In the genomic region with DNA sequence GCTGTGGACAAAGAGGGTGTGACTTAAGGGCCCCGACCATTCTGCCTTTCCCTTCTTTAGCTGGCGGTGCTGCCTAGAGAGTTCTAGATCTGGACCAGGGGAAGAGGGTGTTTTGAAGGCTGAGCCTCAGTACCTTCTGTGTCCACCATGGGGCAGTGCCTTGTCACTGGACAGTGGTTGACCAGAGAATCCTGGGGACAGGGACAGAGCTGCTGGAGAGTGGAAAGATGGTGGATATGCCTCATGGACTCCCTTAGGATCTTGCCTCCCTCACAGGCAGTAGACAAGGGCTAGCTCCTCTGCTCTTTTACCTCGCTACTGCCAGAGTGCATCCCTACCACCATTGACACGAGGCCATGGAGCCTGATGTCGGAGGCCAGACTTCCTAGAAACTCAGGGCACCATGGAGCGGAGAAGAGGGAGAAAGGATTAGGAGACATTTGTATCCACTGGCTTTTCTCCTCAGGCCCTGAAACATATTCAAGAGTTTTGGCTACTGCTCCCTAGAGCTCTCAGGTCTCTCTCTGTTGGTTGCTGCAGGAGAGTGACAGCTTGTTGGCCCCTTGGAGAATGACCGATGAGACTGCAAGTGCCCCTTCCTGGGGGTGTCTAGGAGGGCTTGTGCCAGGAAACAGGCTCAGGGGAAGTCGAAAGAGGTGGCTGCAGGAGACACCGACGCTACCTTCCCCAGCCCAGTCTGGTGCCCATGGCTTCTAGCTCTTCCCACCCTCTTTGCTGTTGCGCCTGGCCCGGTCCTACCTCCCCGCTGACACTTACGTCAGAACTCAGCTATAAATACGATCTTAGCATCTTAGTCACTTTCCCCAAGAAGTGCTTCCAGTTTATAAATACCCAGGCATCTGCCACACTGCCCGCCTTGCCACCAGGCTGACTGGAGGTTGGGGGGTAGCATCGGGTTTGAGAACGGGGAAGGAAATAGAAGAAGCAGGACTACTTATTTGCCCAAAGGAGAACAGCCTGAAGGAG, we compare ENCODE assay signal across 11 mouse cellular contexts. TPM values are rescaled to one million over a fixed set of nuclear protein-coding genes. Genes with fewer than 3 reads are reported as not detected.
DNase-seq lines count a peak whose midpoint lies in the region; ATAC-seq and TF ChIP-seq lines count a peak whose summit lies in the region.
"Had no signal": no experiment of that assay in that cellular context is flagged by ENCODE, and none has a peak within 500 bp of the region (broad histone marks: within the 10 kb centered on the region; RNA-seq: fewer than 3 reads in every experiment).

A gene (minus strand): TSS at position 503 of the 987 bp plus-strand sequence.

- H3K4me2 ChIP-seq in heart, embryonic 14.5 days (ENCODE audit: low read length), result peak within 1 kb of the TSS; percentile 18; the same call in 1 of the 2 replicates
- no peak within 1 kb of the TSS for H3K4me2 ChIP-seq in hindbrain, embryonic 13.5 days
- H3K4me2 ChIP-seq: limb, embryonic 13.5 days had no signal

- TF ChIP-seq POLR2A in lung, adult 2 months (IDR thresholded peaks at IDR 0.05; ENCODE audit: borderline replicate concordance, extremely low read depth, low read depth, low read length), result no peak

- no peak for ATAC-seq in heart, embryonic 14.5 days (ENCODE audit: insufficient number of reproducible peaks, insufficient read depth, low FRiP score, low read depth)
- ATAC-seq in hindbrain, embryonic 13.5 days (ENCODE audit: low FRiP score), result no peak

- no peaks in the 10 kb centered on the region for H3K36me3 ChIP-seq in heart, embryonic 14.5 days (ENCODE audit: control insufficient read depth, insufficient read depth, low read length)
- no peaks in the 10 kb centered on the region for H3K36me3 ChIP-seq in hindbrain, embryonic 13.5 days
- H3K36me3 ChIP-seq: limb, embryonic 13.5 days had no signal

- peak; percentile 70 for DNase-seq in adrenal gland, postnatal 14 days
- no peak for DNase-seq in adrenal gland, adult 8-10 months
- no peak for DNase-seq in lung, adult 2 months
- no peak for DNase-seq in lung, postnatal 36 days
- peak; percentile 58 for DNase-seq in retina, embryonic 14.5 days (ENCODE audit: low spot score)
- DNase-seq in urinary bladder, postnatal 25 days (ENCODE audit: low spot score), result no peak

- H3K27me3 ChIP-seq in heart, embryonic 14.5 days (ENCODE audit: control insufficient read depth, insufficient read depth, low read length), result no peaks in the 10 kb centered on the region
- peaks cover 9% of the 10 kb centered on the region for H3K27me3 ChIP-seq in hindbrain, embryonic 13.5 days
- H3K27me3 ChIP-seq: limb, embryonic 13.5 days had no signal

- no peak within 1 kb of the TSS for H3K9ac ChIP-seq in heart, embryonic 14.5 days (ENCODE audit: low read length)
- H3K9ac ChIP-seq in hindbrain, embryonic 13.5 days, result no peak within 1 kb of the TSS
- H3K9ac ChIP-seq: limb, embryonic 13.5 days had no signal

- WGBS in lung, adult 2 months, result 59% methylated on average over 18 of the region's 18 CpGs
- whole genome bisulfite sequencing in heart, embryonic 14.5 days, result 68% methylated on average over 17 of the region's 18 CpGs
- whole genome bisulfite sequencing in hindbrain, embryonic 13.5 days, result 88% methylated on average over 18 of the region's 18 CpGs

- no peak within 1 kb of the TSS for H3K4me3 ChIP-seq in lung, adult 2 months (replicated peaks; ENCODE audit: extremely low read depth, low read depth, low read length)
- no peak within 1 kb of the TSS for H3K4me3 ChIP-seq in heart, embryonic 14.5 days (ENCODE audit: control insufficient read depth in 1 of 2, insufficient read depth in 1 of 2, low read depth in 1 of 2, low read length in 2 of 2)
- H3K4me3 ChIP-seq in hindbrain, embryonic 13.5 days, result no peak within 1 kb of the TSS
- H3K4me3 ChIP-seq: limb, embryonic 13.5 days had no signal

- peak; percentile 27; the same call in 1 of the 2 replicates for TF ChIP-seq CTCF in lung, adult 2 months (IDR thresholded peaks at IDR 0.05; ENCODE audit: insufficient read depth, low read length)

- H3K27ac ChIP-seq in heart, embryonic 14.5 days (replicated peaks in 1 of 2; ENCODE audit: control insufficient read depth in 1 of 2, insufficient read depth in 1 of 2, low read depth in 2 of 2, low read length in 2 of 2), result peak within 1 kb of the TSS; percentile 6 to 64; a peak in 2 of 4 replicates
- H3K27ac ChIP-seq in hindbrain, embryonic 13.5 days, result no peak within 1 kb of the TSS
- H3K27ac ChIP-seq: limb, embryonic 13.5 days had no signal

- no peaks in the 10 kb centered on the region for H3K4me1 ChIP-seq in lung, adult 2 months (ENCODE audit: control insufficient read depth, insufficient read depth, low read length)
- H3K4me1 ChIP-seq in heart, embryonic 14.5 days (ENCODE audit: control insufficient read depth in 2 of 2, insufficient read depth in 2 of 2, low read length in 2 of 2), result peaks cover 12 to 15% of the 10 kb centered on the region in 2 experiments
- H3K4me1 ChIP-seq in hindbrain, embryonic 13.5 days (replicated peaks), result 0 out of 2 replicates have a peak, but pooled peaks cover 9% of the 10 kb centered on the region

- no peaks in the 10 kb centered on the region for H3K9me3 ChIP-seq in heart, embryonic 14.5 days (ENCODE audit: control insufficient read depth, low read length)
- no peaks in the 10 kb centered on the region for H3K9me3 ChIP-seq in hindbrain, embryonic 13.5 days
- H3K9me3 ChIP-seq: limb, embryonic 13.5 days had no signal

RNA-seq across cellular contexts. Expression of the gene that starts here (rescaled TPM):
- total RNA-seq in adrenal gland, postnatal 14 days (2021), result 0.82 TPM in 1 of 2 replicates, not detected in the other
- total RNA-seq in adrenal gland, adult 8-10 months (2022), result under 1 TPM in 1 of 4 experiments, not detected in 3; 0.11 TPM
- polyA plus RNA-seq in lung, adult 2 months (2012; rRNA removed), result 0.02 TPM in 1 of 2 replicates, not detected in the other
- polyA plus RNA-seq in heart, embryonic 14.5 days (2014; fragmentation: Nextera tagmentation; extraction: Ambion mirVana), result not detected in 2 replicates
- polyA plus RNA-seq in hindbrain, embryonic 13.5 days (2015; fragmentation: Nextera tagmentation; extraction: Ambion mirVana), result not detected in 2 replicates
- polyA plus RNA-seq: embryonic facial prominence, embryonic 11.5 days; stomach, embryonic 14.5 days had no signal

Comparison
In these comparisons a context has a peak if more than half of its experiments do, and no peak if none do; other contexts are left out.
1. Peak in DNase-seq in adrenal gland, postnatal 14 days; RNA of the gene not detected or under 1 TPM.